Mouse (Mus musculus): ENCODE measurements around the gene Sgsm1. TPM values are rescaled to one million over a fixed set of nuclear protein-coding genes. Genes with fewer than 3 reads are reported as not detected.

The Sgsm1 gene
- total RNA-seq, 2 experiments from 2014 or later: 0.52 to 1.1 TPM

DNA sequence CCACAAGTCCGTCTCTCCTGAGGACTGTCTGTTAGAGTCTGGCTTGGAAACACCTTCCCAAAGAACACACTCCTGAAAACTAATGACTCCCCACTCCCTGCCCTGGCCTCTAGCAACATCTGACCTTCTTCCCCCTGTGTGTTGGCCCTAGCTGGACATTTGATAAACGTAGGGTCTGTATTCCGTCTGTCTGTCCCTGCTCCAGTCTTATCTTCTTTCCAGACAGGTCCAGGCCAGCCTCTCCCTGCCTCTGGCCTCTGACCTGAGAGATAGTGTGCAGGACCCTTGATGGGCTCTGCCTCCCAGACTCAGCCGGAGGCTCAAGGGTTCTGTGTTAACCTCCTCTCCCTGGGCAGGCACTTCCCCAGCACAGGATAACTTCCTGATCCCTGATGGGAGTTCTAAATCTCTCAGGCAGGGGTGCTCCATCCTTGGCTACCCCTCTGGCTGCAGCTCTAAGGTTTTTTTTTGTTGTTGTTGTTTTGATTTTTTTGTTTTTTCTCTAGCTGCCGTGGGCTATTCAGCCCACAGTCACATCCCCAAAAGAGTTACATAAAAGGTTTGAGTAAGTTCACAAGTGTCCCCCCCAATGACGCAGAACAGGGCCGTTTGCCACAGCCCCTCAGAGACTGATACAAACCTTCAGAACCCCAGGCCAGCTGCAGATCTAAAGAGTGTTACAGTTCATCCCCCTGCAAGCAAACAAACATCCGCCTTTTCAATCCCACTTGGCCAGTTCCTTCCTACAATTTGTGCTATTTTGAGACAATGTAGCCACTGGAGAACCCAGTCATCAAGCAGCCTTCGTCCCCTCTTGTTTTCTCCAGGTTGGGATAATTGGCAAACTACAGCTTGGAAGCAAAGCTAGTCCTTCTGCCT is 113.4 kb downstream of the Sgsm1 start:
- intact Hi-C loops (cut with DNase I): no loop called here
- no peak for DNase-seq (ENCODE audit: low spot score)

GRCm38 (mm10) chr5:113195907-113196306 is 114.7 kb downstream of the Sgsm1 start:
- intact Hi-C loops (cut with DNase I): no loop called here
- DNase-seq (ENCODE audit: low spot score): no peak

DNA sequence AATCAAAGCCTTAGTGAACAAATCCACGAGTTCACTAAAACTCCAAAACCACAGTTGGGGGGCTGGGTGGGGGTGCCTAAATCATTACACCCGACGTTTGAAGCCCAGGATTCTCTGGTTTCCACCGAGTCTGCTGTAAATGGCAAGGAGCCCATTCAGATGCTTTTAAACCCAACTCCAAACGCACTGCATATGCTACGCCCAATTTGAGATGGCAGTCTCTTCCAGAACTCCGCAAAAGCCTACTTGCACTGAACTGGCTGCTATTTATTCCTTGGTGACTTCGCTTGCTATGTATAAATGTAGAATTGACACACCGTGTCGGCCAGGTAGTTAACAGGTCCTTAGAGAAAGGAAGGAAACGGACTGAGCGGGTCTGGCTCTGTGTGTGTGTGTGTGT is 115.1 kb downstream of the Sgsm1 start:
- intact Hi-C loops (cut with DNase I): no loop called here
- no peak for DNase-seq (ENCODE audit: low spot score)

- intact Hi-C loops (cut with DNase I): no loop called here
- DNase-seq (ENCODE audit: low spot score): no peak
Measured at GRCm38 (mm10) chr5:113193762-113194161, 116.8 kb downstream of the Sgsm1 start.

Small RNAs within 50 kb of the gene (microRNA-seq; reads per million reads assigned to microRNA genes)
- gene Mir7229: not detected
- not detected for gene Mir7230

Other genes starting within 250 kb of the Sgsm1 start
- gene Crybb2, start 240.7 kb downstream of the Sgsm1 start, total RNA-seq (2021): not detected
- gene Crybb3, start 229.2 kb downstream of the Sgsm1 start, total RNA-seq (2021): 1 to 10 TPM; 1.3 to 2.0 TPM
- gene 2900026A02Rik, start 89.5 kb downstream of the Sgsm1 start, total RNA-seq (2021): 10 to 100 TPM; 21.3 to 26.1 TPM
- not detected for gene Tmem211, start 83.9 kb downstream of the Sgsm1 start, total RNA-seq (2021)
- not detected for gene Aym1, start 46.5 kb upstream of the Sgsm1 start, total RNA-seq (2021)
- under 1 TPM; 0.34 to 0.36 TPM for gene Wscd2, start 179.5 kb upstream of the Sgsm1 start, total RNA-seq (2021)

Data from heart, postnatal 25 days (tissue).